Mouse (Mus musculus): ENCODE results near the gene Hs6st2. TPM values are rescaled to one million over a fixed set of nuclear protein-coding genes. Genes with fewer than 3 reads are reported as not detected.

Gene Hs6st2
- polyA plus RNA-seq (2015; fragmentation: Nextera tagmentation; extraction: Ambion mirVana) = 42.1 and 43.5 TPM in 2 replicates

DNA sequence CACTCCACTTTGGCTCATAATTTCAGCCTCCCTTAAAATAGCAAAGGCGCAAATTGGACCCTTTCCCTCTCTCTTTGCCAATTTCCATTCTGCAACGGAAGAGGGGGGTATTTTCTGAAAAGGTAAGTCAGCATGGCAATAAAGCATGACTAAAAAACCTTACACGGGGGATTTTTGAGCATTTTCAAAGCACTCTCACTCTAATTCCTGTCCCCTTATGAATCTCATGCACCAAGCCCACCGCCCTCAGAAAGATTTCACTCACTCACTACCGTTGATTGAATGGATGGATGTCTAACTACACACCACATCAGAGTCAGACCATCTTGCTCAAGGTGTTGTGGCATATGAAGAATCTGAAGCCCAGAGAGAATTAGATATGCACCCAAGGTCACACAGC, at the start of gene Hs6st2:
Gene Hs6st2 (minus strand): TSS at position 101 of the 400 bp plus-strand sequence.
- ATAC-seq (ENCODE audit: low FRiP score, low read depth) = no peak
- H3K9ac ChIP-seq = peak within 1 kb of the TSS; percentile 53

DNA sequence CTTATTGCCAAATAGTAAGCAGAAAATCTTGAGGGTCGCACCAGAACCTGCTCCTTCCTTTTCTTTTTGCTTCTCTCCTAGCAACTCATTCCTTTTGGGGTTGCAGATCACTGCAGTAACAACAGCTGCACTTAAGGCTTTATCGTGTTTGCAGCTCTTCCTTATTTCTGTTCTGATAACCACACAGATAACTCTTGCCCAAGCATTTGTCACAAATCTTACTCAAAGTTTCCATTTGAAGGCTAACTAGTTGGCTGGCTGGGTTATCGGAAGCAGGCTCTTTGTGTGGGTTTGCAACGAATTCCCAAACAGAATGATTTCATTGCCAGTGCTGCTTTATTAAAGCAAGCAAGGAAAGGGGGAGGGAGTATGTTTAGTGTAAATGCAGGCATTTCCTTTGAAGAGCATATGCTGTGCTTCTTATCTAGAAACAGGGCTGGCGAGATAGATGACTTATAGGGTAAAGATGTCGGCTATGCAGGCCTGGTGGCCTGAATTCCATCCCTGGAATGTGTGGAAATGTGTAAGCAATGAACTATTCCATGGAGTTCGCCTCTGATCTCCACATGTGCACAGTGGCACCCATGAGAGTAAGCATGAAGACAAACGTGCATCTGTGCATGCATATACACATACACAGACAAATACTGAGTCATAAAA, 32.6 kb upstream of the Hs6st2 start:
- H3K27me3 ChIP-seq = no peaks in the 10 kb centered on the region
- H3K9ac ChIP-seq = no peak overlapping the region
- ATAC-seq (ENCODE audit: low FRiP score, low read depth) = no peak
- no peak overlapping the region for H3K4me2 ChIP-seq
- H3K4me1 ChIP-seq (replicated peaks) = no peaks in the 10 kb centered on the region
- no peak overlapping the region for H3K27ac ChIP-seq (replicated peaks)
- H3K9me3 ChIP-seq = no peaks in the 10 kb centered on the region
- H3K36me3 ChIP-seq = no peaks in the 10 kb centered on the region
- H3K4me3 ChIP-seq = no peak overlapping the region
- 74% methylated on average over 8 of the region's 8 CpGs for WGBS

More for the DNA sequence above, at the start of gene Hs6st2:
- peak within 1 kb of the TSS; percentile 70 for H3K27ac ChIP-seq (replicated peaks)
- 0 out of 2 replicates have a peak, but pooled peaks cover 3% of the 10 kb centered on the region for H3K27me3 ChIP-seq
- no peaks in the 10 kb centered on the region for H3K9me3 ChIP-seq
- WGBS = 27% methylated on average over 5 of the region's 5 CpGs
- H3K4me3 ChIP-seq = peak within 1 kb of the TSS; percentile 53
- peak within 1 kb of the TSS; percentile 89 for H3K4me2 ChIP-seq
- no peaks in the 10 kb centered on the region for H3K36me3 ChIP-seq
- H3K4me1 ChIP-seq (replicated peaks) = no peaks in the 10 kb centered on the region

DNA sequence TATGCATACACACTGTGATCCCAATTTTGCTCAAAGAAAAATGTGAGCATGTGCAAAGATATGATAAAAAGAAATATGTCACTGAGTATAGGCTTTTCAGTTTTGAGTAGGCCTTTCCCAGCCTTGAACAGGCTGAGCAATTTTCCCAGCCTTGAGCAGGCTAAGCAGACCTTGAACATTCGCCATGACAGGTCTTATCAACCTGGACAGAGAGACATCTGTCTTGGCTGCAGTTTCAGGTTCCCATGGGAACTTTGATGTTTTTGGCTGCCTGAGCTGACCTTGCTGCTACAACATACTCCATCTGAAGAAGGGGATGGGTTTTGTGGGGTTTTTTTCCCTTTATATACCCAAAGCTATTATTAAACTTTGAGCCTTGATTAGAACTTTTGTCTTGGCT, 31.3 kb upstream of the Hs6st2 start:
- Histone ChIP-seq H3K9ac (no peak overlapping the region), H3K27ac (replicated peaks) (no peak overlapping the region), H3K4me1 (replicated peaks) (no peaks in the 10 kb centered on the region), H3K4me2 (no peak overlapping the region), H3K4me3 (no peak overlapping the region), H3K9me3 (no peaks in the 10 kb centered on the region), H3K36me3 (no peaks in the 10 kb centered on the region), H3K27me3 (no peaks in the 10 kb centered on the region)
- WGBS = 68% methylated on average over 1 of the region's 1 CpGs
- ATAC-seq (ENCODE audit: low FRiP score, low read depth) = no peak

DNA sequence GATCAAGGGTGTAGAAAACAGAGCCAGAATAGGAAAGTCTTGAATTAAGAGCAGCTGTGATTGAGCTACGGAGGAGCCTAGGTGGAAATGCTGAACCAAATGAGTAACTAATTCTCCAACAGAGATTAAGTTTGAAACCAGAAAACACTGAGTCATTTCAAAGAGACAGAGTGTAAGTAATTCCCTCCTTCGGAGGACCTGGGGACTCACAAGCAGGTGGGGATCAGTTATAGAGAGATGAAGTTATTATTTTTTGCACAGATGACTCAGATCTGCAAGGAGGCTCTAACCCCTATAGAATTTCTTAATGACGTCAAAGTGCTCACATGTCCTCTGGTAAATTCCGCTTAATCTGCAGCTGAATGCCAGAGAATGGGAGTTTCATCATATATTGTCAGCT, 21.2 kb upstream of the Hs6st2 start:
- Histone ChIP-seq H3K27me3 (no peaks in the 10 kb centered on the region), H3K4me1 (replicated peaks) (no peaks in the 10 kb centered on the region), H3K4me2 (no peak overlapping the region), H3K27ac (replicated peaks) (no peak overlapping the region), H3K4me3 (no peak overlapping the region), H3K9me3 (no peaks in the 10 kb centered on the region), H3K36me3 (no peaks in the 10 kb centered on the region), H3K9ac (no peak overlapping the region)
- WGBS = 57% methylated on average over 4 of the region's 4 CpGs
- no peak for ATAC-seq (ENCODE audit: low FRiP score, low read depth)

DNA sequence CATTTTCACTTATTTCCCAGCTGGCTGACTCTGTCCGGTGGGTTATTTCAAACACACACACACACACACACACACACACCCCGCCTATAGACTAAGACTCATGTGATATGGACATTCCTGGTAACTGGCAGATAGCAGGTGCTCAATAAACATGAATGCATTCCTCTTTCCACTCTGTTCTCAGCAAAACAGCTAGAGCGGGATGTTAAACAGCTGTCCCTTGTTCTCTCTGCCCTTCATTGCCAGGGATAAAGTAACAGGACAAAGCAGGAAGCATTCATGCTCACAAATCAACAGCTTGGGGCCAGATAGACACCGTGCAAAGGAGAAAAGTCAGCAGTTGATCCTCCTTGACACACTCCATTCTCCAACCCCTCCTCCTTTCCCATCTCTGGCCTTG, 17.4 kb upstream of the Hs6st2 start:
- no peaks in the 10 kb centered on the region for H3K27me3 ChIP-seq
- no peak overlapping the region for H3K27ac ChIP-seq (replicated peaks)
- 57% methylated on average over 4 of the region's 4 CpGs for WGBS
- H3K4me2 ChIP-seq = no peak overlapping the region
- H3K4me3 ChIP-seq = no peak overlapping the region
- H3K36me3 ChIP-seq = no peaks in the 10 kb centered on the region
- ATAC-seq (ENCODE audit: low FRiP score, low read depth) = no peak
- H3K4me1 ChIP-seq (replicated peaks) = no peaks in the 10 kb centered on the region
- no peak overlapping the region for H3K9ac ChIP-seq
- no peaks in the 10 kb centered on the region for H3K9me3 ChIP-seq

DNA sequence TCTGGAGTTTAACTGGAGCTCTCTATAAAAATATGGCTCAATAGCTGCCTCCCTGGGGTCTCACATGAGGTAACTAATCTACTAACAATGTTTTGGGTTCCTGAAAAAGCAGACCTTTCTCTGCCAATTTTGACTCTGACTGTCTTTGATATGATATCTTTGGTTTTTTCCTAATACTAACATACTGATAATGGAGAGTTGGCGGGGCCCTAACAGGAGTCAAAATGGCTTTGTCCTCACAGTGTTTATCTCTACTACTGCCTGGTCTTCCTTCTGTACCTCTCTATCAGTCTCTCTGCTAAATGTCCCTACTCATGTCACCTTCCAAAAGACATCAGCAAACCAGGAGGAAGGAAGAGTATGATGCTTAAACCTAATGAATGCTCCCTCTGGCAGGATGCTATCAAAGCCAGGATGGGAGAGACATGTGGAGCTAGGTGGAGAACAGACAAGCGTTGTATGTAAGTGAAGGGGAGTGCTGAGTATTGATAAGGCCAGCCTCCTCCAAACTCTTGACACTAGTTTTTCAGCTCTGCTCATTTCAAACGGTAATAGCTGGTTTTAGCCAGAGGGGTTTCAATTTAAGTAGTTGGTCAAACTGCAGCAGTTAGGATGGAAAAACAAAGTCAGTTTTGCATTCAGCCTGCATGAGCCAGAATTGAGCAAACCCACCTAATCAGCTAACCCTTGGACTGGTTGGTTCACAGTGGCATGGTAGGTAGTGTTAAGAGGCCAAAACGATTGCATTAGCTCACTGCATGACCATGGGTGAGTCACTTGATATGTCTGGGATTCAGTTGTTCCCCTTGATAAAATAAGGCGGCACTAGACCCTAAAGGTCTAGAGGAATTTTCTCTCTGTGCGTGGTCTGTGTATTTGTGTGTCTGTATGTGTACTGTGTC, 4.6 kb upstream of the Hs6st2 start:
- Histone ChIP-seq H3K4me2 (no peak overlapping the region), H3K4me3 (no peak overlapping the region), H3K4me1 (replicated peaks) (no peaks in the 10 kb centered on the region), H3K27ac (replicated peaks) (no peak overlapping the region), H3K9ac (no peak overlapping the region), H3K27me3 (0 out of 2 replicates have a peak, but pooled peaks cover 3% of the 10 kb centered on the region), H3K36me3 (no peaks in the 10 kb centered on the region), H3K9me3 (no peaks in the 10 kb centered on the region)
- WGBS = 87% methylated on average over 6 of the region's 6 CpGs
- ATAC-seq (ENCODE audit: low FRiP score, low read depth) = no peak

DNA sequence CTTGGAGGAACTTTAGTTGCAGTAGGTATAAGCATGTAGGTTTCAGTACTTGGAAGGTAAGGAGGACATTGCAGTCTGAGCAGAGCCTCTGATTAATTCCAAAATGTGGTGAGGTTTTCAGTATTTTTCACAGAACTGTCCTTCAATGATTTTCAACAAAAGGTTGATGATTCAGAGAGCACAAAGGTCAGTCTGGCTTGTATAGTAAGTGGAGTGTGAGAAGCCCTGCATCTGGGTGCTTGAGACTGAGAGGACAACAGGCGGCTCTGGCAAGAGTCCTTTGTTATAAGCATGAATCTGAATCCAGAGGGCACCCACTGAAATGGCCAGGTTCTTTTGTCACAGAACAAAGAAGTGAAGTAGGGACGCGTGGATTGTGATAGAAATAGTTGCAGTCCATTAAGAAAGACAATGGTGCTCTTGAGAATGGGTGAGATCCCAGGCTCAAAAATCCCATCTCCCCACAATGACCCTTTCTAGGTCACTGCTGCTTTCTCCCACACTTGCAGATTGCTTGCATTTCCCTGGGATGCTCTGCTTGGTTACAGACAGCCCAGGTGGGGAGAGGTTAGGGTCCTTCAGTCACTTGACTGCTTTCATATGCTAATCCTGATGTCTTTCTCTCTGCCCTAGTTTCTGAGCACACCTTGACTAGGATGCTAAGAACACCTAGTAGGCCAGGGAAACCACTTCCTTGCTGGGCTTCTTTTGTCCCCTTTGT, 2.8 kb upstream of the Hs6st2 start:
- H3K4me3 ChIP-seq = no peak overlapping the region
- H3K4me1 ChIP-seq (replicated peaks) = no peaks in the 10 kb centered on the region
- no peak overlapping the region for H3K4me2 ChIP-seq
- ATAC-seq (ENCODE audit: low FRiP score, low read depth) = no peak
- no peak overlapping the region for H3K9ac ChIP-seq
- H3K9me3 ChIP-seq = no peaks in the 10 kb centered on the region
- H3K36me3 ChIP-seq = no peaks in the 10 kb centered on the region
- WGBS = 39% methylated on average over 3 of the region's 3 CpGs
- no peak overlapping the region for H3K27ac ChIP-seq (replicated peaks)
- H3K27me3 ChIP-seq = 0 out of 2 replicates have a peak, but pooled peaks cover 3% of the 10 kb centered on the region

DNA sequence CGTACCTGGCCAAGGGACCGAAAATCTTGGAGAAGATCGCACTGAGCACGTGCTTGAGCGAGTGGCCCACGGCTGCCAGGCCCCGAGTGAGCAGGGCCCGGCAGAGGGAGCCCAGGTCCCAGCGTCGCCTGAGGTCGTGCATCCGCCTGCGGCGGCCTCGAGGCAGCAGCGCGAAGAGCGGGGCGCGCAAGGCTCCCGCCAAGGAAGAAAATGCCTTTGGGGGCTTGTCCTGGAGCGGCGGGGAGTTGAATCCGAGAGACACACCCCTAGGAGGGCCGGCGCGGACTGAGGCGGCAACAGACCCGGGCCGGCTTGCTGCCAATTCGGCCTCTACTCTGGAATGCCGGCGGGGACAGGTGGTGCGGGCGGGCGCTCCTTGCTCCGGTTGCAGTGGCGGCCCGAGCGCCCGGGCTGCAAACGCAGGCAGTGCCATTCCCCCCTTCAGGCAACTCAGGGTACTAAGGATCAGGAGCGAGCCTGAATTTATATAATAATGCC, 437 bp downstream of the Hs6st2 start:
- 0 out of 2 replicates have a peak, but pooled peaks cover 3% of the 10 kb centered on the region for H3K27me3 ChIP-seq
- H3K4me2 ChIP-seq = peak overlapping the region; percentile 89
- peak overlapping the region; percentile 53 for H3K4me3 ChIP-seq
- H3K9ac ChIP-seq = peak overlapping the region; percentile 53
- no peaks in the 10 kb centered on the region for H3K4me1 ChIP-seq (replicated peaks)
- H3K9me3 ChIP-seq = no peaks in the 10 kb centered on the region
- peak overlapping the region; percentile 70 for H3K27ac ChIP-seq (replicated peaks)
- H3K36me3 ChIP-seq = no peaks in the 10 kb centered on the region
- peak; percentile 63 for ATAC-seq (ENCODE audit: low FRiP score, low read depth)
- 18% methylated on average over 38 of the region's 43 CpGs for WGBS

DNA sequence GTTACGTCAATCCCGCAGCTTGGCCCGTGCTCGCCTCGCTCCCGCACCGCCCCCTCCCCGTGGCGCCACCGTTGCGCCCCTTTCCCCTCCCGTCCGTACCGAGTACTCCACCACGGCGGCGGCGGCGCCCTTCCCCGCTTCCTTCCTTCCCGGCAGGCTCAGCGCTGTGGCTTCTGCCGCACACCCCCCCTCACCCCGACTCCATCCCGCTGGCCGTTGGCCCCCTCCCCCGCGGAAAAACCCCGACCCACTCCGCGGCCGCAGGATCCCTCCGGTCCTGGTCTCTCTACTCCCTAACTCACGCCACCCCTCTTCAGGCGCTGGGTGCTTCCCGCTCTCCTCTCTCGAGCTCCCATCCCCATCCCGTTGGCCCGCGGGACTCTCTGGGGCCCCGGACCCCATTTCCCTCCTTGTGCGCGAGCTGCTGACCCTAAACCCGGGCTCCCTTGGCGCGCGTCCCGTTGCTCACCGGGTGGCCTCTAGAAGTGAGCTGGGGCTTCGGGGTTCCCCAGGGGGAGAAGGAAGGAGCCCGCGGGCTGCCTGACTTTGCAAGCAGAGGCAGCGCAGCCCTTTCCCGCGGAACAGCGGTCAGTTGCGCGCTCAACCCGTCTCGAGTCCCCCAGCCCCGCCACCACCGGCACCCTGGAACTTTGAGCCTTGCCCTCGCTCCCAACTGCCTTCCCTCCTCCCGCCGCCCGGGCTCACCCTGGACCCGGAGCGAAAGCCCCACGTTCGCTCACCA, 1.1 kb downstream of the Hs6st2 start:
- Histone ChIP-seq H3K4me2 (peak overlapping the region; percentile 89), H3K27ac (replicated peaks) (peak overlapping the region; percentile 70), H3K36me3 (no peaks in the 10 kb centered on the region), H3K4me1 (replicated peaks) (no peaks in the 10 kb centered on the region), H3K9ac (peak overlapping the region; percentile 53), H3K27me3 (0 out of 2 replicates have a peak, but pooled peaks cover 3% of the 10 kb centered on the region), H3K9me3 (no peaks in the 10 kb centered on the region), H3K4me3 (peak overlapping the region; percentile 53)
- peak; percentile 81 for ATAC-seq (ENCODE audit: low FRiP score, low read depth)
- 22% methylated on average over 65 of the region's 70 CpGs for WGBS

DNA sequence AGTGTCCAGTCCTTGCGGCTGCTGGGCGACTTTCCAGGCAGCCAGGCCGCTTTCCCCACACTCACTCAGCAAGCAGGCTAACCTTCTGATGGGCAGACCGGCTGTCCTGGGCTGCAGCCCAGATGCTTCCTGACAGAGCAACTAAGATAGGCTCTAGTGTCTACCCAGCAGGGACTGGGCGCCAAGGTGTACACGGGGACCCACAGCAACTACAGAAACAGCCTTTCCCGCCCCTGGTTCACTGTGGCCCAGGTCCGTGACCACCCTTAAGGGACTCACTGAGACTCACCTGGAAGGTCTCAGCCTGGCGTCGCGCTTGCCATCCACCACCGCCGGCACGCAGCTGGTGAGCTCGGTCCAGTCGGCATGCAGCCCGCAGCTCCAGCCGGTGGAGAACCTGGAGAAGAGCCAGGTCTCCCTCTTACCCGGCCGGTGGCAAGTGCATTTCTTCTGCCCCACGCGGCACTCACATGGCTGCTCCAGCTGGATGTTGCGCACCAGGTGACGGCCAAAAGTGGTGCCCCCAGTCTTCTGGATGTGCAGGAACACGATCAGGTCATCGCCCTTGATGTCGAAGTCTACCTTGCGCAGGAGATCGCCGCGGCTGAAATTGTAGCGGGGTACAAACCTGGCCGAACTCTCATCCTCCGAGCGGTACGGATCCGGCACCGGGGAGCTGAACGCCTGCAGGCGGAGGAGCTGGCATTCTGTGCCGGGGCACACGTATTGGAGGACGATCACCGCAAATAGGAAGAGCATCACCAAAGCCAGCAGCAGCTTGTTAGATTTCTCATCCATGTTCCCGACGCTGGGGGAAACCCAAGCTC, 1.8 kb downstream of the Hs6st2 start:
- H3K27ac ChIP-seq (replicated peaks) = peak overlapping the region; percentile 70; the same call in 1 of the 2 replicates
- H3K9me3 ChIP-seq = no peaks in the 10 kb centered on the region
- whole genome bisulfite sequencing = 23% methylated on average over 46 of the region's 46 CpGs
- H3K4me3 ChIP-seq = peak overlapping the region; percentile 53
- ATAC-seq (ENCODE audit: low FRiP score, low read depth) = peak; percentile 64
- H3K27me3 ChIP-seq = 0 out of 2 replicates have a peak, but pooled peaks cover 3% of the 10 kb centered on the region
- no peaks in the 10 kb centered on the region for H3K4me1 ChIP-seq (replicated peaks)
- H3K9ac ChIP-seq = peak overlapping the region; percentile 53
- no peaks in the 10 kb centered on the region for H3K36me3 ChIP-seq
- H3K4me2 ChIP-seq = peak overlapping the region; percentile 89

All from hindbrain, embryonic 15.5 days (tissue).